ENCODE assay signal across 20 mouse cellular contexts in genomic region chr9:47059339-47060005, GRCm38 (mm10).
"Had no signal": no experiment of that assay in that cellular context is flagged by ENCODE, and none has a peak within 500 bp of the region (broad histone marks: within the 10 kb centered on the region; RNA-seq: fewer than 3 reads in every experiment).

No protein-coding gene starts in this region.

- H3K27ac ChIP-seq: limb, embryonic 12.5 days; limb, embryonic 15.5 days; liver, embryonic 14.5 days; macrophage; midbrain, embryonic 13.5 days; neural tube, embryonic 12.5 days; stomach, embryonic 15.5 days had no signal

- H3K36me3 ChIP-seq: limb, embryonic 12.5 days; limb, embryonic 15.5 days; midbrain, embryonic 13.5 days; neural tube, embryonic 12.5 days; stomach, embryonic 15.5 days had no signal

- H3K9me3 ChIP-seq: limb, embryonic 12.5 days; limb, embryonic 15.5 days; midbrain, embryonic 13.5 days; neural tube, embryonic 12.5 days; stomach, embryonic 15.5 days had no signal

- ATAC-seq: liver, postnatal 0 days; lung, postnatal 0 days; midbrain, embryonic 13.5 days had no signal

- DNase-seq: kidney, adult 11 months; kidney, adult 9 months; kidney, postnatal 14 days; kidney, postnatal 4 days; layer of hippocampus, adult 9-11 months; liver, postnatal 0 days; lung, embryonic 14.5 days; retina, postnatal 1 day; right cerebral cortex, postnatal 25 days; spleen, adult 18-20 months; thymus, postnatal 25 days had no signal

- H3K4me2 ChIP-seq: limb, embryonic 12.5 days; limb, embryonic 15.5 days; liver, embryonic 11.5 days; lung, embryonic 14.5 days; midbrain, embryonic 13.5 days; neural tube, embryonic 12.5 days; stomach, embryonic 15.5 days had no signal

- H3K4me1 ChIP-seq: limb, embryonic 12.5 days; limb, embryonic 15.5 days; midbrain, embryonic 13.5 days; stomach, embryonic 15.5 days had no signal

- H3K4me3 ChIP-seq: limb, embryonic 12.5 days; limb, embryonic 15.5 days; midbrain, embryonic 13.5 days; neural tube, embryonic 12.5 days; stomach, embryonic 15.5 days had no signal

- H3K9ac ChIP-seq: limb, embryonic 12.5 days; limb, embryonic 15.5 days; liver, embryonic 14.5 days; liver, postnatal 0 days; lung, embryonic 14.5 days; midbrain, embryonic 13.5 days; neural tube, embryonic 12.5 days; stomach, embryonic 15.5 days had no signal

- H3K27me3 ChIP-seq: limb, embryonic 15.5 days; midbrain, embryonic 13.5 days; neural tube, embryonic 12.5 days; stomach, embryonic 15.5 days had no signal
